Mouse (Mus musculus) liver, embryonic 14.5 days (tissue): ENCODE measurements around the gene Gal3st2b.
"Not testable (repeated sequence)": the region's sequence is repeated elsewhere in the genome, so short reads cannot be mapped to it uniquely, and the experiment has no call there.

ENCODE experiments used
- CTCF ChIP-seq: IDR thresholded peaks from 2 replicates; pipeline ENCODE4 v1.5.1; 2016; ENCODE audit warnings: antibody characterized with exemption, low read depth, control low read depth
- EP300 ChIP-seq: IDR thresholded peaks from 2 replicates; pipeline ENCODE4 v1.6.1; 2016; ENCODE audit warnings: antibody characterized with exemption, low read depth

- TF ChIP-seq CTCF, EP300: not testable (repeated sequence)
These were observed 52.7 kb downstream of the Gal3st2b start for GRCm38 (mm10) chr1:93970797-93971196.
